Mouse (Mus musculus) MEL (cell line): Measurements from ENCODE around the gene Mtnr1b. TPM values are rescaled to one million over a fixed set of nuclear protein-coding genes. Genes with fewer than 3 reads are reported as not detected.

Source experiments
- DNase-seq: peaks from one replicate; pipeline ENCODE4 v3.0.0; 2011; ENCODE audit warnings: low read depth, low spot score
- H3K27ac ChIP-seq: 2 replicates; pipeline ENCODE4 v1.5.1; 2012; ENCODE audit warnings: low read depth, mild to moderate bottlenecking, control low read depth, low read length, moderate library complexity; ENCODE audit not compliant: control insufficient read depth
- H3K27me3 ChIP-seq, 2 experiments: fragments of 150-350 bp in 1 of 2; sonication (generic) in 1 of 2; 2 replicates each; pipeline ENCODE4 v1.6.1; 2012; ENCODE audit warnings: low read length in 2 of 2, mild to moderate bottlenecking in 2 of 2, improper control_type of control experiment in 1 of 2, moderate library complexity in 1 of 2; ENCODE audit not compliant: insufficient read depth in 2 of 2, control insufficient read depth in 1 of 2
- H3K36me3 ChIP-seq, 2 experiments: 2 replicates each; pipeline ENCODE4 v1.6.1; 2012 to 2014; ENCODE audit warnings: low read length in 2 of 2, improper control_type of control experiment in 1 of 2, inconsistent platforms in 1 of 2, mild to moderate bottlenecking in 1 of 2; ENCODE audit not compliant: insufficient read depth in 2 of 2, control insufficient read depth in 1 of 2
- H3K4me1 ChIP-seq, 2 experiments: fragments of 150-350 bp in 1 of 2; sonication (generic) in 1 of 2; 2 replicates each; pipeline ENCODE4 v1.6.1; 2012; ENCODE audit warnings: low read length in 2 of 2, improper control_type of control experiment in 1 of 2, mild to moderate bottlenecking in 1 of 2; ENCODE audit not compliant: insufficient read depth in 2 of 2, control insufficient read depth in 1 of 2
- H3K4me3 ChIP-seq, 2 experiments: fragments of 150-350 bp in 1 of 2; sonication (generic) in 1 of 2; 2 replicates each; pipeline ENCODE4 v1.5.1; 2012; ENCODE audit warnings: low read depth in 2 of 2, low read length in 2 of 2, mild to moderate bottlenecking in 2 of 2, moderate library complexity in 2 of 2, control low read depth in 1 of 2, improper control_type of control experiment in 1 of 2; ENCODE audit not compliant: control insufficient read depth in 1 of 2, insufficient read depth in 1 of 2
- H3K79me2 ChIP-seq: 2 replicates; pipeline ENCODE4 v1.6.1; 2012; ENCODE audit warnings: mild to moderate bottlenecking, low read length, moderate library complexity; ENCODE audit not compliant: control insufficient read depth, poor library complexity, insufficient read depth
- H3K9ac ChIP-seq: 2 replicates; pipeline ENCODE4 v1.6.1; 2012; ENCODE audit warnings: low read depth, mild to moderate bottlenecking, control low read depth, low read length, moderate library complexity; ENCODE audit not compliant: control insufficient read depth, poor library complexity, severe bottlenecking
- H3K9me3 ChIP-seq: fragments of 150-350 bp; sonication (generic); replicated peaks from 2 replicates; pipeline ENCODE4 v1.6.1; 2012; ENCODE audit warnings: mild to moderate bottlenecking, low read length, improper control_type of control experiment, moderate library complexity; ENCODE audit not compliant: insufficient read depth
- CHD2 ChIP-seq: IDR thresholded peaks from 2 replicates; pipeline ENCODE4 v1.6.1; 2011; ENCODE audit warnings: low read length, improper control_type of control experiment
- CTCF ChIP-seq, 3 experiments: IDR thresholded peaks in 2 of 3; conservative IDR thresholded peaks in 1 of 3; 2 replicates each; pipeline ENCODE4 v1.5.1; 2011 to 2012; ENCODE audit warnings: low read length in 3 of 3, low read depth in 2 of 3, mild to moderate bottlenecking in 2 of 3, improper control_type of control experiment in 1 of 3, inconsistent platforms in 1 of 3, mixed read lengths in 1 of 3, moderate library complexity in 1 of 3; ENCODE audit not compliant: control insufficient read depth in 1 of 3, insufficient read depth in 1 of 3, poor library complexity in 1 of 3, severe bottlenecking in 1 of 3
- E2F4 ChIP-seq: IDR thresholded peaks from 2 replicates; pipeline ENCODE4 v1.6.1; 2011; ENCODE audit warnings: low read depth, low read length, improper control_type of control experiment, borderline replicate concordance
- ELF1 ChIP-seq: IDR thresholded peaks from 2 replicates; pipeline ENCODE4 v1.6.1; 2014; ENCODE audit warnings: low read depth, mild to moderate bottlenecking, inconsistent platforms, low read length, improper control_type of control experiment, moderate library complexity
- EP300 ChIP-seq, 2 experiments: IDR thresholded peaks; 2 replicates each; pipeline ENCODE4 v1.6.1; 2011; ENCODE audit warnings: improper control_type of control experiment in 2 of 2, low read length in 2 of 2, low read depth in 1 of 2, mild to moderate bottlenecking in 1 of 2
- GABPA ChIP-seq: IDR thresholded peaks from 2 replicates; pipeline ENCODE4 v1.6.1; 2012; ENCODE audit warnings: low read depth, mild to moderate bottlenecking, inconsistent platforms, low read length, improper control_type of control experiment, moderate library complexity
- GATA1 ChIP-seq: IDR thresholded peaks from 2 replicates; pipeline ENCODE4 v1.6.1; 2011; ENCODE audit warnings: low read depth, low read length, improper control_type of control experiment
- HCFC1 ChIP-seq: IDR thresholded peaks from 2 replicates; pipeline ENCODE4 v1.6.1; 2012; ENCODE audit warnings: low read depth, mild to moderate bottlenecking, inconsistent platforms, low read length, improper control_type of control experiment, moderate library complexity
- KAT2A ChIP-seq: conservative IDR thresholded peaks from 2 replicates; pipeline ENCODE4 v1.6.1; 2012; ENCODE audit warnings: low read depth, low read length, improper control_type of control experiment, inconsistent platforms
- MAFK ChIP-seq: IDR thresholded peaks from 2 replicates; pipeline ENCODE4 v1.6.1; 2011; ENCODE audit warnings: low read depth, mild to moderate bottlenecking, low read length, improper control_type of control experiment, borderline replicate concordance
- MAZ ChIP-seq: IDR thresholded peaks from 2 replicates; pipeline ENCODE4 v1.6.1; 2012; ENCODE audit warnings: low read depth, mild to moderate bottlenecking, inconsistent platforms, low read length, improper control_type of control experiment
- MEF2A ChIP-seq: IDR thresholded peaks from 2 replicates; pipeline ENCODE4 v1.6.1; 2014; ENCODE audit warnings: low read depth, mild to moderate bottlenecking, inconsistent platforms, low read length, improper control_type of control experiment; ENCODE audit not compliant: poor library complexity, insufficient replicate concordance, severe bottlenecking; ENCODE audit errors: extremely low read depth
- MXI1 ChIP-seq: IDR thresholded peaks from 2 replicates; pipeline ENCODE4 v1.6.1; 2011; ENCODE audit warnings: mild to moderate bottlenecking, low read depth, low read length, improper control_type of control experiment
- MYB ChIP-seq: IDR thresholded peaks from 2 replicates; pipeline ENCODE4 v1.6.1; 2011; ENCODE audit warnings: mild to moderate bottlenecking, low read depth, low read length, improper control_type of control experiment
- NELFE ChIP-seq: IDR thresholded peaks from 2 replicates; pipeline ENCODE4 v1.6.1; 2011; ENCODE audit warnings: low read depth, low read length, improper control_type of control experiment
- NRF1 ChIP-seq: IDR thresholded peaks from 2 replicates; pipeline ENCODE4 v1.6.1; 2014; ENCODE audit warnings: low read depth, mild to moderate bottlenecking, inconsistent platforms, low read length, improper control_type of control experiment, moderate library complexity; ENCODE audit not compliant: poor library complexity, insufficient read depth, severe bottlenecking
- POLR2AphosphoS2 ChIP-seq: IDR thresholded peaks from 2 replicates; pipeline ENCODE4 v1.6.1; 2011; ENCODE audit warnings: low read length, improper control_type of control experiment
- POLR2AphosphoS5 ChIP-seq: IDR thresholded peaks from 2 replicates; pipeline ENCODE4 v1.6.1; 2012; ENCODE audit warnings: low read depth, borderline replicate concordance, mild to moderate bottlenecking, inconsistent platforms, low read length, moderate library complexity, mixed read lengths
- SIN3A ChIP-seq: IDR thresholded peaks from 2 replicates; pipeline ENCODE4 v1.6.1; 2012; ENCODE audit warnings: low read length, improper control_type of control experiment, inconsistent platforms
- TAL1 ChIP-seq: IDR thresholded peaks from 2 replicates; pipeline ENCODE4 v1.6.1; 2012; ENCODE audit warnings: mild to moderate bottlenecking, inconsistent platforms, low read length, moderate library complexity, mixed read lengths
- TCF12 ChIP-seq: IDR thresholded peaks from 2 replicates; pipeline ENCODE4 v1.6.1; 2014; ENCODE audit warnings: low read depth, mild to moderate bottlenecking, inconsistent platforms, low read length, improper control_type of control experiment, moderate library complexity
- UBTF ChIP-seq: IDR thresholded peaks from 2 replicates; pipeline ENCODE4 v1.6.1; 2012; ENCODE audit warnings: low read depth, mild to moderate bottlenecking, inconsistent platforms, low read length, improper control_type of control experiment, moderate library complexity, borderline replicate concordance; ENCODE audit not compliant: insufficient read depth
- ZNF384 ChIP-seq: IDR thresholded peaks from 2 replicates; pipeline ENCODE4 v1.6.1; 2012; ENCODE audit warnings: low read depth, mild to moderate bottlenecking, inconsistent platforms, low read length, improper control_type of control experiment
- polyA plus RNA-seq, 2 experiments: library from polyadenylated mRNA; stranded (reverse) in 1 of 2; unstranded in 1 of 2; fragments of >175 nt in 1 of 2; fragments of >200 nt in 1 of 2; gene quantifications; 2 replicates each; pipeline versions ENCODE4 v1.2.1 to v1.2.4; 2012; ENCODE audit warnings: low replicate concordance in 2 of 2, low read depth in 1 of 2; ENCODE audit not compliant: insufficient read length in 2 of 2, insufficient read depth in 1 of 2, missing spikeins in 1 of 2
- total RNA-seq: library from RNA; depleted of rRNA; stranded (reverse); fragments of 300-350 nt; gene quantifications from 2 replicates; pipeline ENCODE4 v1.2.3, GENCODE M21; 2012

Gene Mtnr1b
- total and polyA plus RNA-seq, 3 experiments = not detected

DNA sequence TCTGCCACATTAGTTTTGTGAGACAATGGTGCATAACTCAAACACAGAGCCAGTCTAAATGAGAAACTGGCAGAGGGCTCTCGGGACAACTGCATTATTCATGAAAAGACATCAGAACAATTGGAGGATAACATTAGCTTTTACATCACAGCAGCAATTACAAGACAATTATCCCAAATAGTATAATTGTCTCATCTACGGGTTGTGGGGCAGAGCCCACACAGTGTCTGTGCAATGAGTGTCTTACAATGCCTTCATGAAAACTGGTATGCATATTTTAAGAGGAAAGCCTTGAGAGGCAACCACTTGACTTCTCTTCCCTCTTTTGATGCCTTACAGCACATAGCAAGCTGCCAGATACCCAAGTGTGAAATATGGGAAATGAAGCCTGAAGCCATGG lies 23.8 kb upstream of the Mtnr1b start:
- TF ChIP-seq GATA1 = no peak
- no peak for TF ChIP-seq ZNF384
- no peak for TF ChIP-seq TAL1
- TF ChIP-seq HCFC1 = no peak
- TF ChIP-seq UBTF = no peak
- TF ChIP-seq TCF12 = no peak
- no peak for TF ChIP-seq CHD2
- TF ChIP-seq SIN3A = no peak
- no peak for TF ChIP-seq MEF2A
- no peak for TF ChIP-seq MAFK
- TF ChIP-seq CTCF (IDR thresholded peaks at IDR 0.05 in 2 of 3, conservative IDR thresholded peaks at IDR 0.05 in 1 of 3; ENCODE audit: control insufficient read depth in 1 of 3, insufficient read depth in 1 of 3, low read depth in 2 of 3, low read length in 3 of 3, poor library complexity in 1 of 3, severe bottlenecking in 1 of 3) = no peak
- TF ChIP-seq, all 39 proteins: peak for 0
- no peak for DNase-seq
- Histone ChIP-seq H3K36me3 (no peaks in the 10 kb centered on the region), H3K4me1 (no peaks in the 10 kb centered on the region), H3K27ac (no peak overlapping the region), H3K79me2 (no peaks in the 10 kb centered on the region), H3K27me3 (peaks cover 0 to 10% of the 10 kb centered on the region in 2 experiments; a peak in 3 of 4 replicates), H3K9me3 (no peaks in the 10 kb centered on the region), H3K4me3 (no peak overlapping the region), H3K9ac (no peak overlapping the region)

GRCm38 (mm10) chr9:15886756-15887155 lies 12.4 kb upstream of the Mtnr1b start:
- H3K79me2 ChIP-seq = no peaks in the 10 kb centered on the region
- TF ChIP-seq NRF1 (no peak), EP300 (IDR thresholded peaks at IDR 0.05; ENCODE audit: low read depth in 1 of 2, low read length in 2 of 2) (no peak), ZNF384 (no peak)

DNA sequence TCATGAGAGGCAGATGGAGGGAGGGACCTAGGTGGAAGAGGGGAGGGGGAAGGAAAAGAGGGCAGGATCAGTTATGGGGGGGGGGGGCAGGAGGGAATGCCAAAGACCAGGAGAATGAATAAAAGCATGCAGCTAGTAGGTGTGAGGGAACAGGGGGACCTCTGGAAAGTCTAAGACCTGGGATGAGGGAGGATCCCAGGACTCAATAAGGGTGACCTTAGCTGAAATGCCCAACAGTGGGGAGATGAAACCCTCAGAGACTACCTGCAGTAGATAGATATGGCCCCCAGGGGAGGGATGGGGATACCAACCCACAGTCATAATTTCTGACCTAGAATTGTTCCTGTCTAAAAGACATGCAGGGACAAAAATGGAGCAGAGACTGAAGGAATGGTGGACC lies 6.4 kb upstream of the Mtnr1b start:
- H3K9me3 ChIP-seq = no peaks in the 10 kb centered on the region
- no peak for DNase-seq
- H3K27ac ChIP-seq = no peak overlapping the region
- H3K4me1 ChIP-seq = 0 out of 4 replicates have a peak, but pooled peaks cover 0 to 2% of the 10 kb centered on the region in 2 experiments
- no peak for TF ChIP-seq POLR2AphosphoS5
- no peak for TF ChIP-seq ELF1
- no peak for TF ChIP-seq MYB
- TF ChIP-seq MAZ = no peak
- no peak for TF ChIP-seq MXI1
- TF ChIP-seq GABPA = no peak
- no peak for TF ChIP-seq MEF2A
- TF ChIP-seq NELFE = no peak
- no peak for TF ChIP-seq E2F4
- no peak for TF ChIP-seq POLR2AphosphoS2
- no peak for TF ChIP-seq KAT2A
- H3K36me3 ChIP-seq = no peaks in the 10 kb centered on the region
- peaks cover 0 to 5% of the 10 kb centered on the region in 2 experiments; a peak in 2 of 4 replicates for H3K27me3 ChIP-seq
- no peak overlapping the region for H3K4me3 ChIP-seq
- no peaks in the 10 kb centered on the region for H3K79me2 ChIP-seq
- H3K9ac ChIP-seq = no peak overlapping the region

More at GRCm38 (mm10) chr9:15886756-15887155, 12.4 kb upstream of the Mtnr1b start:
- Histone ChIP-seq H3K27me3 (peaks cover 0 to 6% of the 10 kb centered on the region in 2 experiments; a peak in 2 of 4 replicates), H3K27ac (no peak overlapping the region), H3K9me3 (no peaks in the 10 kb centered on the region), H3K4me1 (no peaks in the 10 kb centered on the region), H3K4me3 (no peak overlapping the region), H3K9ac (no peak overlapping the region), H3K36me3 (no peaks in the 10 kb centered on the region)
- DNase-seq = no peak
